Mouse (Mus musculus) thymus, adult 2 months (tissue): ENCODE measurements around the gene Chchd1.

Experiments
- CTCF ChIP-seq: fragments of 200-500 bp; IDR thresholded peaks from 2 replicates; pipeline ENCODE4 v1.5.1; 2012; ENCODE audit warnings: mild to moderate bottlenecking, control low read depth, low read length, moderate library complexity, borderline replicate concordance; ENCODE audit not compliant: control insufficient read depth, poor library complexity, insufficient read depth; ENCODE audit errors: extremely low read depth
- POLR2A ChIP-seq: fragments of 200-500 bp; IDR thresholded peaks from 2 replicates; pipeline ENCODE4 v1.6.1; 2012; ENCODE audit warnings: mild to moderate bottlenecking, low read length, control low read depth, moderate library complexity; ENCODE audit not compliant: control insufficient read depth, poor library complexity, insufficient read depth; ENCODE audit errors: extremely low read depth

DNA sequence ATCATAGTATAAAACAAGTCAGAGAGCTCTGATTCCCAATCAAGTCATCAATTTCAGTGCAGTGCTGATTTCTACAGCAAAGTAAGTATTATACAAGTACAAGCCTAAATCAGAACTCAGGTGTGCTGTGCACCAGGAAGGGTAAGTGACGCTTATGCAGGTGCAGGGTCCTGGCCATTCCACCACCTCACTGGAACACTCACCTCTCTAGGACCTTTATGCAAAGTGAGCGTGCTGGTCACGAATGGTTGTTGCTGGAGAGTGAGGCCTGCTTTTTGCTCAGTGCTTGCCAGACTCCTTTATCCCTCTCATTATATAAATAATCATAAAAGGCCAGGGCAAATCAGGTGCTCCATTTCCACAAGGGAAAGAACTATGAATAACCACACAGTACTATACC, 2.4 kb upstream of the Chchd1 start:
- no peak for TF ChIP-seq CTCF
- no peak for TF ChIP-seq POLR2A
